Mouse (Mus musculus) liver, embryonic 11.5 days (tissue): ENCODE results near the gene Add1. TPM values are rescaled to one million over a fixed set of nuclear protein-coding genes. Genes with fewer than 3 reads are reported as not detected.

ENCODE experiments used
- ATAC-seq: fragments of 200-750 bp; cut with Nextera tagmentation; replicated peaks from 2 replicates; pipeline ENCODE4 v1.8.0; 2017; ENCODE audit warnings: moderate number of reproducible peaks, mild to moderate bottlenecking, moderate TSS enrichment, moderate library complexity; ENCODE audit not compliant: low FRiP score
- DNase-seq: peaks from one replicate; pipeline ENCODE4 v3.0.0-alpha.2; 2017; ENCODE audit warnings: low spot score
- H3K27ac ChIP-seq: fragments of 300-500 bp; sonication (generic); 2 replicates; pipeline ENCODE4 v1.5.1; 2014; ENCODE audit warnings: mild to moderate bottlenecking, low read depth, low read length, control low read depth
- H3K27me3 ChIP-seq: fragments of 300-500 bp; sonication (generic); replicated peaks from 2 replicates; pipeline ENCODE4 v1.6.1; 2014; ENCODE audit warnings: low read length, mixed read lengths; ENCODE audit not compliant: control insufficient read depth, insufficient read depth
- H3K36me3 ChIP-seq: fragments of 300-500 bp; sonication (generic); 2 replicates; pipeline ENCODE4 v1.6.1; 2014; ENCODE audit warnings: mild to moderate bottlenecking, low read length, moderate library complexity, mixed read lengths; ENCODE audit not compliant: control insufficient read depth, insufficient read depth
- H3K4me1 ChIP-seq: fragments of 300-500 bp; sonication (generic); replicated peaks from 2 replicates; pipeline ENCODE4 v1.6.1; 2014; ENCODE audit warnings: low read length, mixed read lengths; ENCODE audit not compliant: control insufficient read depth, insufficient read depth
- H3K4me2 ChIP-seq: fragments of 300-500 bp; sonication (generic); 2 replicates; pipeline ENCODE4 v1.6.1; 2014; ENCODE audit warnings: mild to moderate bottlenecking, control low read depth, moderate library complexity
- H3K4me3 ChIP-seq: fragments of 300-500 bp; sonication (generic); 2 replicates; pipeline ENCODE4 v1.5.1; 2014; ENCODE audit warnings: low read depth, low read length, control low read depth
- H3K9ac ChIP-seq: fragments of 300-500 bp; sonication (generic); 2 replicates; pipeline ENCODE4 v1.6.1; 2014; ENCODE audit warnings: low read depth, low read length, control low read depth
- H3K9me3 ChIP-seq: fragments of 300-500 bp; sonication (generic); 2 replicates; pipeline ENCODE4 v1.6.1; 2016; ENCODE audit warnings: low read length, inconsistent platforms, mixed read lengths; ENCODE audit not compliant: control insufficient read depth
- WGBS: fragments of 180-500 bp; shearing (Covaris S2); extraction: QIAGEN DNeasy Blood & Tissue Kit; methylation state at CpG from one replicate; pipeline ENCODE4 v1.1.7; 2014; 5-methylcytosine and 5-hydroxymethylcytosine counted together
- polyA plus RNA-seq: library from polyadenylated mRNA; unstranded; fragments of >200 nt; fragmentation: Nextera tagmentation; extraction: Ambion mirVana; gene quantifications from 2 replicates; pipeline ENCODE4 v1.2.1, GENCODE M21; 2014

The Add1 gene
- polyA plus RNA-seq, 1 experiment from 2014 or later, result 170 TPM

DNA sequence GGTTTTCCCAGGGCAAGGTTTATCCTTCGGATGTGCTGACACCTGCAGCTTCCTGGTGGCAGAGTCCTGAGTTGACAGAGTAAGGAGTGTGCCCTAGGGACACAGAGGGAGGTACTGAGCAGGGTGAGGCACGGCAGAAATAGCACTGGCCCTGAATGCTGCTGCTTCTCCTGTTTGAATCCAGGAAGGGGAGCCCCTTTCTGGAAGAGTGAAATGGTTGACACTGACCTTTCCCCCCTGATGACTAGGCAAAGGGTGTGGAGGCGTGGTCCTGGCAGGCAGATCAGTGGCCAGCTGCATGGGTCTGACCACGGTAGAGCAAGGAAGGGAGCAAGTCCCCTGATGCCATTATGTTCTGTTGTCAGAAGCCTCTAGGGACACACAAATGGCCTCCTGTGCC is 42.8 kb upstream of the Add1 start:
- H3K9me3 ChIP-seq, result no peaks in the 10 kb centered on the region
- H3K27ac ChIP-seq, result no peak overlapping the region
- no peak for ATAC-seq
- peaks cover 18% of the 10 kb centered on the region for H3K4me1 ChIP-seq
- no peak for DNase-seq
- no peak overlapping the region for H3K9ac ChIP-seq
- WGBS, result 38% methylated on average over 4 of the region's 4 CpGs
- H3K4me2 ChIP-seq, result no peak overlapping the region
- H3K4me3 ChIP-seq, result no peak overlapping the region
- H3K27me3 ChIP-seq, result no peaks in the 10 kb centered on the region; the same call in 1 of the 2 replicates
- no peaks in the 10 kb centered on the region for H3K36me3 ChIP-seq

DNA sequence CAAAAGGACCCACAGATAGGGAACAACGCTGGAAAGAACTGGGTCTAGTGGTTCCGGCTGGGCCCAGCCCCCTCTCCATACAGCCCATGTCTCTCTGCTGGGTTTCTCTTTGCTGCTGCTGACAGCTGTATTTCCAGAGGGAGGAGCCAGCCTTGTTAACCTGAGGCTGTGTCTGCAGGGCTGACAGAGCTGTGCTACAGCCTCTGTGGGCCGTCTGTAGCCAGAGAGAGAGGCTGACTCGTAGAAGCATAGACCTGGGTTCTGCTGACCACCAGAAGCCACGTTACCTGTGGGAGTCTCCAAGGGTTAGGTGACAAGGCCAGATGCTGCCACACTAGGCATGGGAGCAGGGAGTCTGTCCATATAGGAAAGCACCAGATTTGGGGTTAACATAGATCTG is 40.4 kb upstream of the Add1 start:
- H3K4me3 ChIP-seq, result no peak overlapping the region
- no peaks in the 10 kb centered on the region for H3K27me3 ChIP-seq
- no peak overlapping the region for H3K27ac ChIP-seq
- no peak overlapping the region for H3K4me2 ChIP-seq
- WGBS, result 75% methylated on average over 5 of the region's 5 CpGs
- H3K36me3 ChIP-seq, result no peaks in the 10 kb centered on the region
- no peak for ATAC-seq
- no peaks in the 10 kb centered on the region for H3K9me3 ChIP-seq
- DNase-seq, result no peak
- peaks cover 7% of the 10 kb centered on the region; the same call in 1 of the 2 replicates for H3K4me1 ChIP-seq
- H3K9ac ChIP-seq, result no peak overlapping the region

DNA sequence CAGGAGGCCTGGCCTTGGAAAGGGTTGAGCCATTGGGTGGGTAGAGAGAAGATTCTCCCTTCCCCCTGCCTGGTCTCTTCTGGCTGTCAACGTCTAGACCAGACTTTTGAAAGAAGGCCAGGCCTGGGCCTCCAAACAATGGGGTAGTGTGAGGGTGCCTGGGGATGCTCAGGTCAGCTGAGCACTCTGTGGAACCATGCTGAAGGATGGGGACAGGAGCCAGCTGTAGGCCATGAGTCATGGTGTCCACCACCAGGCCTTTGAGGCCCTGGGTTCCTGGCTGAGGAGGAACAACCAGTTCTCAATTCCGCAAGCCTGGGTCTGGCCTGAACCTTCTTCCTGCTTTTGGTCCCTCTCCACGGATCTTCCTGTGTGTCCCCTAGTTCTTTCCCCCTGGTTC is 39.6 kb upstream of the Add1 start:
- no peak overlapping the region for H3K9ac ChIP-seq
- H3K36me3 ChIP-seq, result no peaks in the 10 kb centered on the region
- no peak for DNase-seq
- H3K27ac ChIP-seq, result no peak overlapping the region
- ATAC-seq, result no peak
- peaks cover 7% of the 10 kb centered on the region; the same call in 1 of the 2 replicates for H3K4me1 ChIP-seq
- no peaks in the 10 kb centered on the region for H3K27me3 ChIP-seq
- no peak overlapping the region for H3K4me2 ChIP-seq
- H3K9me3 ChIP-seq, result no peaks in the 10 kb centered on the region
- 57% methylated on average over 3 of the region's 3 CpGs for WGBS
- H3K4me3 ChIP-seq, result no peak overlapping the region

DNA sequence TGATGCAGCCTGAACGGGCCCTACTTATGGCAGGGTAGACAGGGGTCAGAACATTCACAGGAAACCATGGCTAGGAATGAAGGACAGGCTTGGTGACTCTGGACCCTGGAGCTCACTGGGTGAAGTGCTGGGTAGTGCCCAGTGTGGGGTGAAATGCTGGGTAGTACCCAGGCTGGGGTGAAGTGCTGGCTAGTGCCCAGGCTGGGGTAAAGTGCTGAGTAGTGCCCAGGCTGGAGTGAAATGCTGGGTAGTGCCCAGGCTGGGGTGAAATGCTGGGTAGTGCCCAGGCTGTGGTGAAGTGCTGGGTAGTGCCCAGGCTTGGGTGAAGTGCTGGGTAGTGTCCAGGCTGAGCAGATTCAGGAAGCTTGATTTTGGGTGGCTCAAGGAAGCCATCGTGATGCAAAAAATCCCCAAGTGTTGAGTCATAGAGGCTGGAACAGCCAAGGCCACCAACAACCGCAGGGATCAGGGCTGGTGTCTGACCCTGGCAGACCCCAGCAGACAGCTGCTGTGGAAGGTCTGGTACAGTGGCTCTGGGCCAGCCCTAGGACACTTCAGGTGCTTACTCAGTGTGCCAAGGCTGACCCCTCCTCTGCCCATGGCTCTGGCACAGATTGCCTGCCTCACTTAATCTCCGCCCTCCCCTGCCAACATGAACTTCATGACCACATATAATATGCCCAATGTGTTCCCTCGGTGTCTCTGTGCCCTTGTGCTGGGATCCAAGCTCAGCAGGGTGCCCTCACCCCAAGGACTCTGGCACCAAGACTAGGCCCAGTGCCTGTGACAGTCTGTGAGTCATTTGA is 38.5 kb upstream of the Add1 start:
- Histone ChIP-seq H3K4me3 (no peak overlapping the region), H3K4me1 (peaks cover 7% of the 10 kb centered on the region; the same call in 1 of the 2 replicates), H3K9ac (no peak overlapping the region), H3K27me3 (no peaks in the 10 kb centered on the region), H3K9me3 (no peaks in the 10 kb centered on the region), H3K4me2 (no peak overlapping the region), H3K27ac (no peak overlapping the region), H3K36me3 (no peaks in the 10 kb centered on the region)
- no peak for ATAC-seq
- WGBS, result 81% methylated on average over 5 of the region's 5 CpGs
- DNase-seq, result no peak

DNA sequence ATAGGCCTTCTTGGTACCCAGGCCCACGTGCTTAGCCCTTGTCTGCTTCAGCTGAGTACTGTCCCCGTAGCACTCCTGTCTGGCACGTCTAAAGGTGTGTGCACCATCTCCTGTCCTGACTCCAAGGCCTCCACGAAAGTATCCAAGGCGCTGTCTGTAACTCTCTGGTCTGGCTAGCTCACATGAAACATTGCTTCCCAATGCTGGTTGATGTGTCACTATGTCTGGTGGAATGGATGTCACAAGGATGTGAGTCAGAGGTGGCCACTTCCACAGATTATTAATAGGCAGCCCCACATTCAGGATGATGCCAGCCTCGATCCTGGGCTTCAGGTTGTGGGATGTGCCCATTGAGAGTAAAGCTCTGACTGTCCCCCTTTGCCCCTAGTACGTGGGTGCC is 37.6 kb upstream of the Add1 start:
- Histone ChIP-seq H3K36me3 (no peaks in the 10 kb centered on the region), H3K4me3 (no peak overlapping the region), H3K9me3 (no peaks in the 10 kb centered on the region), H3K4me1 (peaks cover 3% of the 10 kb centered on the region; the same call in 1 of the 2 replicates), H3K27me3 (no peaks in the 10 kb centered on the region), H3K4me2 (no peak overlapping the region), H3K9ac (no peak overlapping the region), H3K27ac (no peak overlapping the region)
- 73% methylated on average over 7 of the region's 7 CpGs for WGBS
- ATAC-seq (no peak), DNase-seq (no peak)

DNA sequence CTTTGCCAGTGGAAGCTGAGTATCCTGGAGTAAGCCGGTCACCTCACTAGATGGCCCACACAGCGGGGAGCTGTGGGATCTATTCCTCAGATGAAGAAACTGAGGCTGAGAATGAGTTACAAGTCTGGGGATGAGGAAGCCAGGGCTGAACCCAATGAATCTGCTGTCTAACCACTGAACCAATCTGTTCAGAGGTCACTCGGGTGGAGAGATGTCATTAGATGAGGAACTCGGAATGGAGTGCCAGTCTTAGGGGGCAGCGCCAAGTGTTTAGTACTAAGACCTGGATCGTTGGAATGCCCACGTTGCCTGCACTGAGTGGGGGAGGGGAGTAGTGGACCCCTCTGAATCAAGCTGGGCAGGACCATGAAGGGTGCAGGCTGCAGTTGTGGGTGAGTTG is 35.4 kb upstream of the Add1 start:
- no peaks in the 10 kb centered on the region for H3K36me3 ChIP-seq
- no peak overlapping the region for H3K4me2 ChIP-seq
- no peak overlapping the region for H3K4me3 ChIP-seq
- no peaks in the 10 kb centered on the region for H3K27me3 ChIP-seq
- H3K9me3 ChIP-seq, result no peaks in the 10 kb centered on the region
- no peak overlapping the region for H3K9ac ChIP-seq
- ATAC-seq (no peak), DNase-seq (no peak)
- H3K27ac ChIP-seq, result no peak overlapping the region
- 0 out of 2 replicates have a peak, but pooled peaks cover 3% of the 10 kb centered on the region for H3K4me1 ChIP-seq
- WGBS, result 64% methylated on average over 7 of the region's 7 CpGs

DNA sequence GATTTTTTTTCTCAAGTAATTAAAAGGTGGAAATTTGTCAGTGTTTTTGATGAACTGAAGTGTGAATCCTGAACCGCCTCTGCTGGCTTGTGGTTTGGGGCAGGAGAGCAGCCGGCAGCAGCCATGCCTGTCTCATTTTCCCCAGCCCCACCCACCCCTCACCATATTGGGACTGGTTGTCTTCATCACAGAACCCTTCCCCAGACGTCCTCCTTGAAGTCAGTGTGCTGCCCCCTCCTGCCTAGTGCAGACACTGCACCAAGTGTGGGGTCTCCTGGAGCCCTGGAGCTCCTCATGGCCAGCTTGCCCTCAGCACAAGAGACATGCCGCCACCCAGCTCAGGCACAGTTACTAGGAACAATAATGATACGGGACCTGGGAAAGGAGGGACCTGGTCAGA is 34.9 kb upstream of the Add1 start:
- Histone ChIP-seq H3K4me3 (no peak overlapping the region), H3K4me2 (no peak overlapping the region), H3K36me3 (no peaks in the 10 kb centered on the region), H3K9ac (no peak overlapping the region), H3K9me3 (no peaks in the 10 kb centered on the region), H3K27me3 (no peaks in the 10 kb centered on the region), H3K4me1 (0 out of 2 replicates have a peak, but pooled peaks cover 6% of the 10 kb centered on the region), H3K27ac (no peak overlapping the region)
- 34% methylated on average over 5 of the region's 5 CpGs for WGBS
- DNase-seq (no peak), ATAC-seq (0 out of 2 replicates have a peak, but pooled peaks have one; percentile 27)

DNA sequence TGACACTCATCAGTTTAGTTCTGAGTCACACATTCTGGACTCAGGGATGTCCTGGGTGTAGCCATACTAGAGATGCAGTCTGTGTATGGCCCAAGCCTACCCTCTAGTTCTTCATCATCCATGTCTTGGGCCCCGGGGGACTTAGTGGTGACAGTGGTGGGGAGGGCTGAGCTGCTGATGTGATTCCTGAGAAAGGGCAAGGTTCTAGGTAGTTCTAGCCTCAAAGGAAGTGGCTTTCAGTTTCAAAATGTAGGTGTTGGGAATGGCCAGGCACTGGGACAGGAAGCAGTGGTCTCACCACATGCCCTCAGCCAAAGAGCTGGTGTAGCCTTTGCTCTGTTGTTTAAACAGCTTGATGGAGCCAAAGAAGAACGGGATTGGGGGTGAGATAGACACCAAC is 34.3 kb upstream of the Add1 start:
- H3K4me3 ChIP-seq, result no peak overlapping the region
- no peaks in the 10 kb centered on the region for H3K27me3 ChIP-seq
- peaks cover 6% of the 10 kb centered on the region; the same call in 1 of the 2 replicates for H3K4me1 ChIP-seq
- H3K27ac ChIP-seq, result no peak overlapping the region
- WGBS, result 74% methylated on average over 2 of the region's 2 CpGs
- no peak overlapping the region for H3K4me2 ChIP-seq
- DNase-seq, result no peak
- no peak for ATAC-seq
- no peaks in the 10 kb centered on the region for H3K9me3 ChIP-seq
- no peak overlapping the region for H3K9ac ChIP-seq
- no peaks in the 10 kb centered on the region for H3K36me3 ChIP-seq

DNA sequence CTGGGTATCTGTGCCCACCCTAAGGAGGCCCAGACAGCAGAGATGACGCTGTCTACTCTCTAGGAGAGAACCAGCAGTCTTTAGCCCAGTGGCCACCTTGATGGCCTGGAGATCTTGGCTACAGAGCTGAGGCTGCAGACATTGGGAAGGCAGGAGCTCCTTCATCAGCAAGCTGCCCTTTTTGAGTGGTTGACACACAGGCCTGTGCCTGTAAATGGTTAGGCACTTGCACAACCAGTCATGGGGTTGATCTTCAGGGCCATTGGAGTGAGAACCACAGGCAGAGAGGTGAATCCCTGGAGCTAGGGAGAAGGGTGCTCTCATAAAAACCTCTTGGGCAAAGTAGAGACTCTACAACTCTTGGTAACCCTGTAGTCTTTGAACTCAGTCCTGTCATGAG is 31.3 kb upstream of the Add1 start:
- 75% methylated on average over 1 of the region's 1 CpGs for WGBS
- no peaks in the 10 kb centered on the region for H3K9me3 ChIP-seq
- no peak for ATAC-seq
- no peak for DNase-seq
- H3K4me3 ChIP-seq, result no peak overlapping the region
- H3K4me2 ChIP-seq, result no peak overlapping the region
- no peaks in the 10 kb centered on the region for H3K27me3 ChIP-seq
- H3K36me3 ChIP-seq, result no peaks in the 10 kb centered on the region; the same call in 1 of the 2 replicates
- peaks cover 6% of the 10 kb centered on the region; the same call in 1 of the 2 replicates for H3K4me1 ChIP-seq
- no peak overlapping the region for H3K27ac ChIP-seq
- H3K9ac ChIP-seq, result no peak overlapping the region
